Mouse (Mus musculus) liver, postnatal 0 days (tissue): ENCODE results near the gene Tmem251. TPM values are rescaled to one million over a fixed set of nuclear protein-coding genes. Genes with fewer than 3 reads are reported as not detected.

Experiments used
- ATAC-seq: fragments of 200-750 bp; cut with Nextera tagmentation; 2 replicates; pipeline ENCODE4 v1.8.0; 2017; ENCODE audit warnings: mild to moderate bottlenecking, moderate library complexity
- DNase-seq: peaks from one replicate; pipeline ENCODE4 v3.0.0-alpha.2; 2016
- H3K27ac ChIP-seq: fragments of 300-500 bp; sonication (generic); 2 replicates; pipeline ENCODE4 v1.5.1; 2014; ENCODE audit warnings: antibody characterized with exemption, moderate library complexity, mild to moderate bottlenecking, low read depth
- H3K27me3 ChIP-seq: fragments of 300-500 bp; sonication (generic); 2 replicates; pipeline ENCODE4 v1.6.1; 2014; ENCODE audit warnings: low read length, control low read depth, mixed read lengths; ENCODE audit not compliant: insufficient read depth
- H3K36me3 ChIP-seq: fragments of 300-500 bp; sonication (generic); replicated peaks from 2 replicates; pipeline ENCODE4 v1.6.1; 2014; ENCODE audit warnings: mild to moderate bottlenecking, control low read depth, low read length, moderate library complexity, mixed read lengths; ENCODE audit not compliant: insufficient read depth
- H3K4me1 ChIP-seq: fragments of 300-500 bp; sonication (generic); 2 replicates; pipeline ENCODE4 v1.6.1; 2014; ENCODE audit warnings: antibody characterized with exemption, mild to moderate bottlenecking, control low read depth; ENCODE audit not compliant: insufficient read depth
- H3K4me2 ChIP-seq: fragments of 300-500 bp; sonication (generic); 2 replicates; pipeline ENCODE4 v1.6.1; 2014; ENCODE audit warnings: low read depth, mild to moderate bottlenecking, low read length, moderate library complexity, mixed read lengths
- H3K4me3 ChIP-seq: fragments of 300-500 bp; sonication (generic); 2 replicates; pipeline ENCODE4 v1.5.1; 2014; ENCODE audit warnings: low read depth, low read length
- H3K9ac ChIP-seq: fragments of 300-500 bp; sonication (generic); replicated peaks from 2 replicates; pipeline ENCODE4 v1.6.1; 2014; ENCODE audit warnings: mild to moderate bottlenecking, moderate library complexity
- H3K9me3 ChIP-seq: fragments of 300-500 bp; sonication (generic); 2 replicates; pipeline ENCODE4 v1.6.1; 2016; ENCODE audit warnings: mild to moderate bottlenecking, control low read depth, low read length, mixed read lengths
- CTCF ChIP-seq: sonication (generic); IDR thresholded peaks from 2 replicates; pipeline ENCODE4 v1.5.1; 2016; ENCODE audit warnings: antibody characterized with exemption, low read depth
- EP300 ChIP-seq: IDR thresholded peaks from 2 replicates; pipeline ENCODE4 v1.6.1; 2016; ENCODE audit warnings: antibody characterized with exemption, low read depth, mild to moderate bottlenecking
- WGBS: fragments of 180-500 bp; shearing (Covaris S2); extraction: QIAGEN DNeasy Blood & Tissue Kit; methylation state at CpG from one replicate; pipeline ENCODE4 v1.1.7; 2014; ENCODE audit not compliant: insufficient replicate concordance; 5-methylcytosine and 5-hydroxymethylcytosine counted together
- polyA plus RNA-seq: library from polyadenylated mRNA; unstranded; fragments of >200 nt; fragmentation: Nextera tagmentation; extraction: Ambion mirVana; gene quantifications from 2 replicates; pipeline ENCODE4 v1.2.1, GENCODE M21; 2015

Tmem251 gene
- polyA plus RNA-seq, 1 experiment from 2014 or later = 5.8 TPM

DNA sequence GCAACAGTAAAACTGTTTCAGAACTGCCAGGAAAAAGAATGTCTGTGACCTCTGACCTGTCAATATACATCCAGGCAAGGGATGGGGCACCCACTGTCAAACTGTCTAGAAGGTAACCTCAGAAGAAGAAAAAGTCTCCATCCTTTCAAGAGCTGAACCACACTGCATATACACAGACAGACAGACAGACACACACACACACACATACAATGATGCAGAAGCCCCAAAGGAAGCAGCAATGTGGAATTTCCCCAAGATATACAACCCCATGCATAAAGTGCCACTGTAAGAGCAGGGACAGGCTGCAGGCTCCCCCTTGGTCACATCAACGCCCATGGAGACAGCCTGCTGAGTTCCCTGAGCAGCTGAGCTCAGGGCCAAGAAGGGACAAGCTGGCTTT is 44.4 kb upstream of the Tmem251 start:
- Histone ChIP-seq H3K4me1 (peaks cover 74% of the 10 kb centered on the region), H3K4me2 (no peak overlapping the region), H3K27ac (no peak overlapping the region), H3K9me3 (no peaks in the 10 kb centered on the region), H3K36me3 (no peaks in the 10 kb centered on the region), H3K27me3 (no peaks in the 10 kb centered on the region), H3K4me3 (no peak overlapping the region), H3K9ac (no peak overlapping the region)
- no peak for DNase-seq
- WGBS = 43% methylated on average over 1 of the region's 1 CpGs
- ATAC-seq = no peak
- TF ChIP-seq EP300 = no peak
- no peak for TF ChIP-seq CTCF

DNA sequence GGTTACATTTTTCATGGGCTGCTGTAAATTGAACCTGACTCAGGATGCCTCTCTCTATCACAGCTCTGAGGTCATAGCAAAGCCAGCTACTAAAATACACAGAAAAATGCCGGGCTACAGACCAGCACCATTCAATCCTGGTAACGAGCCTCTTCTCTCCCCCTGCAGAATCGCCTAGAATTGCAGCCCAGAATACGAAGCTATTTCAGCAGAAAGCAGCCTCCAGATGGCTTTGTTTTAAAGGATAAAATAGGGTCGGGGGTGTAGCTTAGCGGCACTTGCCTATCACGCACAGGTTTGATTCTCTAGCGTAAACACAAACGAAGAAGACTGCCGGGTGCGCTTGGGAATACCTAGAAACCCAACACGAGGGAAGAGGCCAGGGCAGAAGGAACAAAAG is 43.1 kb upstream of the Tmem251 start:
- ATAC-seq = no peak
- peaks cover 70% of the 10 kb centered on the region for H3K4me1 ChIP-seq
- 72% methylated on average over 12 of the region's 12 CpGs for WGBS

DNA sequence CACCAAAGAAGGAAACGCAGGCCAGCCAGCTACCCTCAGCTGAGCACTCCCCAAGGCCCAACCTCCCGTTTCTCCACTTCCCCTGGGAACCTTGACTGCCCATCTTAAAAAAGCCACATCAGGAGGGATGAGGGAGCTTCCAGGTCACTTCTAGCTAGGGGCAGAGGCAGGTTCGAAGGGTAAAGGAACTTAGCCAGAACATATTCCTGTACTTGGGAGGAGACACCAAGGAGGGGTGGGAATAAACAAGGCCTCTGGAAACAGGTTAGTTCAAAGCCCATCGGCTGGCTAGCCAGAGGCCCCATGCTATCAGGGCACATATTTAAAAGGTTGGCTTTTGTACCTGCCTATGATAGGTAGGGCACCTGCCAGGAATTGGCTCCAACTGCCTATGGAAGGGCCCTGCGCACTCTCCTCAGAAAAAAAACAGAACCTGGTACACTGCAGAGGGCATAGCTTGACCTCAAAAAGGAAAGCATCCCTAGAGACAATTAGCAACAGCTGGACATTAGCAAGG is 41.8 kb upstream of the Tmem251 start:
- 69% methylated on average over 5 of the region's 5 CpGs for WGBS
- H3K9me3 ChIP-seq = no peaks in the 10 kb centered on the region
- peaks cover 69% of the 10 kb centered on the region for H3K4me1 ChIP-seq
- ATAC-seq (no peak), DNase-seq (no peak)
- TF ChIP-seq CTCF = no peak
- TF ChIP-seq EP300 = no peak
- no peak overlapping the region for H3K4me3 ChIP-seq
- H3K27ac ChIP-seq = no peak overlapping the region
- H3K27me3 ChIP-seq = no peaks in the 10 kb centered on the region
- H3K9ac ChIP-seq = no peak overlapping the region
- no peaks in the 10 kb centered on the region for H3K36me3 ChIP-seq
- no peak overlapping the region for H3K4me2 ChIP-seq

More for the DNA sequence above, 43.1 kb upstream of the Tmem251 start:
- no peak for DNase-seq
- no peaks in the 10 kb centered on the region for H3K27me3 ChIP-seq
- no peak for TF ChIP-seq EP300
- no peak for TF ChIP-seq CTCF
- H3K9ac ChIP-seq = no peak overlapping the region
- no peaks in the 10 kb centered on the region for H3K9me3 ChIP-seq
- no peaks in the 10 kb centered on the region for H3K36me3 ChIP-seq
- H3K27ac ChIP-seq = no peak overlapping the region
- H3K4me2 ChIP-seq = no peak overlapping the region
- H3K4me3 ChIP-seq = no peak overlapping the region

DNA sequence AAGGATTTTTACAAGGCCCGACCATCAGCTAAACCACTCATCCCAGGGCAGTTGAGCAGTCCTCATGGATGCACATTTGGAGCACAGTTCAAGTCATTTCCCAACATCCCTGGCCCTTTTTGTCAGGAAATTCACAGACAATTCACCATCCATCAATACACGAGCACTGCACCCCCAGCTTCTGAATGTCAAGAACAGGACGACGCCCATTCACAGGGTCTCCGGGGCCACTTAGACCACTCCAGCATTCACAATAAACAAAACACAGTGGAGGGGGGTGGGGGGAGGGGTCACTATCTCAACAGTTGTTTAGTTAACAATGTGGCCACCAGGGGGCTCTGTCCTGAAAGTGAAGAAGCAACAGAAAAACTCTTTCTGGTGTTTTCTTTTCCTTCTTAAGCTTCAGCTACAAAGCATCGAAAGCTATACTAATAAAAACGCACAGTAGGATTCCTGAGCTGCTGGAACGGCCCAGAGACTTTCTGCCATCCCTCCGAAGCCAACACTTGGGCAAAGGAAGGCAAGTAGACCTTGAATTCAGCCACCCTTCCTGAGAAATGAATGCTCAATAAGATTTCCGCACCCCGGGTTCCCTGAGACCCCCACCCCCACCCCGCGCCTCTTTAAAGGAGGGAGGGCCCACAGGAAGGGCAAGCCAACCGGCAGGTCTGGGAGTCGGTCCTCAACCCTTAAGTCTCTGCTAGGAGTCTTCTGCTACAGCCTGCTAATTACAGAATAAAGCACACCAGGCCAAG is 41.0 kb upstream of the Tmem251 start:
- no peaks in the 10 kb centered on the region for H3K36me3 ChIP-seq
- H3K27me3 ChIP-seq = no peaks in the 10 kb centered on the region
- 0 out of 2 replicates have a peak overlapping the region, but pooled peaks have one; percentile 8 for H3K9ac ChIP-seq
- TF ChIP-seq EP300 (no peak), CTCF (peak; percentile 76)
- ATAC-seq = no peak
- 12% methylated on average over 15 of the region's 15 CpGs for WGBS
- H3K4me3 ChIP-seq = peak overlapping the region; percentile 85
- H3K4me1 ChIP-seq = peaks cover 63% of the 10 kb centered on the region
- H3K9me3 ChIP-seq = no peaks in the 10 kb centered on the region
- DNase-seq = peak; percentile 87
- peak overlapping the region; percentile 66 for H3K27ac ChIP-seq
- H3K4me2 ChIP-seq = peak overlapping the region; percentile 99

DNA sequence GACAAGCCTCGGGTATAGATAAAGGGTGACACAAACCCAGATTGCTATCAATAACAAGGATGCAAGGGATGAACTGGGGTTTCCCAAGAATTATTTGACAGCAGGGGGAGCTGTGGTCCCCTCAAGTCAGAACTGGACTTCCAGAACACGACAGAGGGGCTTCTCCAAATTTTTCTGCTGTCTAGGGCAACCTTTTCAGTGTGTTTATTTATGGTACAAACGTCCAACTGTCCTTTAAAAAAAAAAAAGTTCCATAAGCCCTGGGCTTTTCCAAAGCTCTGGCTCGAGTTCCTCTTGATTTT is 40.5 kb upstream of the Tmem251 start:
- peak; percentile 39; the same call in 1 of the 2 replicates for TF ChIP-seq CTCF
- no peak for TF ChIP-seq EP300
- no peak for DNase-seq

DNA sequence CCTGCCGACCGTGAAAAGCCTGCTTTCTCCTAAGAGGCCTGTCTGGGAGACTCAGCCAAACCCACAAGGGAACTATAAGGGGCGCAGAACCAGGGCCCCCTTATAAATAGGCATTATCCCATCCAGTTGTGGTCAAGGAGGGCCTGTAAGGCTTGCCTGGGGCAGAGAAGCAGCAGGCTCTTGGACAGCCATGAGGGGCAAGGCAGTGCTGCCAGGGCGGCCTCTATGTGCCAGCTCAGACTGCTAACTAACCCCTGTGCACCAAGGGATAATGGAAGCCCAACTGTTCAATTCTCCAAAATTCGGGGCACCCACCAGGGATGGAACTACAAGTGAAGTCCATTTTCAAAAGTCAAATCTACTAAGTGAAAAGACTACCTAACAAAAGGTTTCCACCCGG is 40.1 kb upstream of the Tmem251 start:
- H3K4me2 ChIP-seq = peak overlapping the region; percentile 99
- peak overlapping the region; percentile 98 for H3K27ac ChIP-seq
- TF ChIP-seq EP300 = no peak
- TF ChIP-seq CTCF = no peak
- ATAC-seq (no peak), DNase-seq (no peak)
- H3K27me3 ChIP-seq = no peaks in the 10 kb centered on the region
- 45% methylated on average over 6 of the region's 6 CpGs for WGBS
- no peaks in the 10 kb centered on the region for H3K36me3 ChIP-seq
- H3K9me3 ChIP-seq = no peaks in the 10 kb centered on the region
- no peak overlapping the region; the same call in 1 of the 2 replicates for H3K9ac ChIP-seq
- H3K4me1 ChIP-seq = peaks cover 54% of the 10 kb centered on the region
- H3K4me3 ChIP-seq = peak overlapping the region; percentile 85

More for the DNA sequence above, 40.5 kb upstream of the Tmem251 start:
- Histone ChIP-seq H3K36me3 (no peaks in the 10 kb centered on the region), H3K4me1 (peaks cover 58% of the 10 kb centered on the region), H3K9ac (0 out of 2 replicates have a peak overlapping the region, but pooled peaks have one; percentile 8), H3K4me2 (peak overlapping the region; percentile 99), H3K27ac (peak overlapping the region; percentile 66; the same call in 1 of the 2 replicates), H3K27me3 (no peaks in the 10 kb centered on the region), H3K9me3 (no peaks in the 10 kb centered on the region), H3K4me3 (peak overlapping the region; percentile 85)
- no peak for ATAC-seq
- 5% methylated on average over 4 of the region's 4 CpGs for WGBS
